Mouse (Mus musculus): ENCODE measurements around the gene Lgals3.

The Lgals3 gene

DNA sequence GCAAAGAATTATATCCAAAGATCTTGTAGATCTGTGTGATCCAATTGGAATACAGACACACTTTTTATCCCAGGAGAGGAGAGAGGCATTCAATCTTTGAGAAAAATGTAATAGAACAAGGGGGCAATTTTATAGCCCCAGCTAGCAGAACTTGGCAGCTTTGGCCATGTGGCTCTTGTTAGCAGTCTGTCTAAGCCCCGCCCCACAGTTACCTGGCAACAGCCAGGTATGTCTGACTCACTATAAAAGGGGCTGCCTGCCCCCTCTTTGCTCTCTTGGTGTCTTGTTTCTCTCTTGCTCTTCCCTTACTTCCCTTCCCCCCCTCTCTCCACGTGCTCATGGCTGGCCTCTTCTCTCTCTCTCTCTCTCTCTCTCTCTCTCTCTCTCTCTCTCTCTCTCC, 54.1 kb downstream of the Lgals3 start:
- no peak for DNase-seq (ENCODE audit: low spot score in 2 of 2)

- no peak for DNase-seq (ENCODE audit: low spot score in 2 of 2)
Observed at GRCm38 (mm10) chr14:47422466-47422865, 54.9 kb downstream of the Lgals3 start.

DNA sequence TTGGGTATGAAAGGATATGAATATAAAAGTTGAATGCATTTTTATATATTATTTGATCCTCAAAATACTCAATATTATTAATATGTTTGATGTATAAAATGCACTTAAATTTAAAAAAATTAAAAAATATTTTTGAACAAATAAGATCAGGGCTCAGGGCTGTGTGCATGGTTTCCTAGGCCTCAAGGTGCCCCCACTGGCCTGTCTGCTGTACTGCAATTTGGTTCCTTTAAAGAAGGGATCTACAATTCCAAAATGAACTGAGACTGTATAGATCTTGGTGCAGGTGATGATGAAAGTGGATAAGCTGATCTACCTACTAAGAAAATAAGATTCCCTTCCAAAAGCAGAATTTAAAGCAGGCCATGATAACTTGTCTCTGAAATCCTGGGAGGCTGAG, 65.4 kb downstream of the Lgals3 start:
- DNase-seq (ENCODE audit: low spot score in 2 of 2), result no peak
